Mouse (Mus musculus): ENCODE results near the gene Ube2n.
A peak's percentile ranks its signal among the peaks of the same experiment; 100 is the strongest.

The Ube2n gene

GRCm38 (mm10) chr10:95514656-95515292, at the start of gene Ube2n:
Gene Ube2n (plus strand): TSS chr10:95515145.
- peak; percentile 98 for DNase-seq

DNA sequence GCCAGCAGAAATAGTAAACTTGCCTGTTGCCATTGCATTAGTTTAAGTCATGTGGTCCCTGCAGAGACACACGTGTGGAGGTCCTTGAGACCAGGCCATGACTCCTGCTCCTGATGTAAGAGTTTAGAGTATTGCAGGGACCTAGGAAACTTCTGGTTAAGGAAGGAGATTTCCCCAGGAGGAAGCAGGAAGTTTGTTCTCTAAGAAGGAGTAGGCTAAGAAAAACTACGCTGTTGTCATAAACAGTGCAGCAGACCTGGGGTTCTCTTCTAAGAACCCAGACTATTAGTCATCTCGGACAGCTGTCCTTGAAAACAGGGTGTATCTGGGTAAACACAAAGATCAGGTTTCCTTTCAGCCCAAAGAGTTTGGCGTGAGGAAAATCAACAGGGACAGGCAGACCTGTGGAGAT, 49.5 kb upstream of the Ube2n start:
- no peak for DNase-seq

- no peak for DNase-seq
These were observed 46.1 kb upstream of the Ube2n start for GRCm38 (mm10) chr10:95468894-95469293.

DNA sequence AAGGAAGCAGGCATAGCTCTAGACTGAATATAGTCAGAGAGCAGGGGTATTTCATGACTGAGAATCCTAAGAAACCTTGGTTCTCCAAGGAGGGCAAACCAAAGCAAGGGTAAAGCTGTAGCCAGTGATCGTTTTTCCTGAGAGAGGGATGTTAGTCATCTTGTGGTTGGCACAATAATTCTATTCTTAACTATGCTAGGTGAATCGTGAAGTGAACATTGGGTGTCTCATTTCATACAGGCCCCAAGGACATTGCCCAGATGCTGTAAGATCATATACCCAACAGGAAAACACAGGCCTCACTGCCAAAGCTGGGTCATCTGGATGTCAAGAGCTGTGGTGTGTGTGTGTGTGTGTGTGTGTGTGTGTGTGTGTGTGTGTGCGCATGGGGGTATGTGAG, 43.8 kb upstream of the Ube2n start:
- no peak for DNase-seq

DNA sequence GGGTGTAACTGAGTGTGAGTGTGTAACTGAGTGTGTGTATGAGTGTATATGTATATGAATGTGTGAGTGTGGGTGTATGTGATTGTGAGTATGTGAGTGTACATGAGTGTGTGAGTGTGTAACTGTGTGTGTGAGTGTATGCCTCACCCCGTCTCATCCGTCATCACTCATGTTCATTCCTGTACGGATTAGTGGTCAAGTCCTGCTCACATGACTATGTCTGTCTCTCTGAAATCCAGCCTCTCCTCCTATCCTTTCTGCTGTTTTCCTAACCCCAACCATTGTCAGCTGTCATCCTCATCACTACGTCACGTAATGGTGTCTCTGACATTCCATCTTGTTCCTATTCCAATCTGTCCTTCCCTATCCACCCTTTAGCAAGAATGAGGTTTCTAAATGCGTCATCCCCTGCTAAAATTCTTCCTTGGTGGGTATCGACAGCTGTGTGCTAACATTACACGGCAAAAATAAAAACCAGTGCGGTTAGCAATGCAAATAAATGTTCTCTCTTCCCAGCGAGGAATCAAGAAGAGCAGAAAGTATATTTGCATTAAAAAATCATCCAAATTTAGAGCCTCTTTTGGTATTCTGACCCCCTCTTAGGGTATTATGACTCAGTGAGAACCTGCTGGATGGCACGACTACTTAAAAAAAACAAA, 42.9 kb upstream of the Ube2n start:
- no peak for DNase-seq

- peak; percentile 79 for DNase-seq
These were observed 39.0 kb upstream of the Ube2n start for GRCm38 (mm10) chr10:95475923-95476322.

DNA sequence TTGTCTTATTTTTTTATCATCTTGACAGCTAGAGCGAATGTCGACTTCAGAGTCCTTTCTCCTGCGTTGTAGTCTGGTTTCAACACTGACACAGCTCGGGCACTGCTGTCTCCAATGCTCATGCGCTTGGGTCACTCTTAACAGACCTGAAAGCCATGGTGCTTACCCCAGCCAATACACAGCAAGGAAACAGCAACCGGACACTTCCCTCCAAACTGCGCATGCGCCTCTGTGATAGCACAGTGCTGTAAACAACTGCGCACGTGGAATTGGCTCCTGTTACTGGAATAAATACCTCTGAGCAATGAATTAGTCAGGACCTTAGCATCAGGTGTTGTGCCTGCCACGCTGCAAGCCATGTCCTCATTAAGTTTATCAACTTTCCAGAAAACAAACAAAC, 37.4 kb upstream of the Ube2n start:
- DNase-seq = no peak

DNA sequence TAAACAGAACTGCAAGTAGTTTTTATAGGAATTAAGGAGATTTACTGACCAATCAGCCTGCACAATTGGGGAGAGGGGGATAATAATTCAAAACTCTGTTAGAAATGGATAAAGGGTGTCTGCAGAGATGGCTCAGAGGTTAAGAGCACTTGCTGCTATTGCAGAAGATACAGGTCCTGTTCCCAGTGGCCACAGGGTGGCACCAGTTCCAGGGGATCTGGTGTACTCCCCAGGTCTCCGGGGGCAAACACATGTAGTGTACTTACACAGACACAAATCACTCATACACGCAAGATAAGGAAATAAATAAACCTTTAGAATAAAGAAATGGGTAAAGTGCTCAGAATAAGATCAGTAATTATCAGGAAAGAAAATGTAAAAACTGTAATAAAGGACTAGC, 25.3 kb upstream of the Ube2n start:
- peak; percentile 54 for DNase-seq

DNA sequence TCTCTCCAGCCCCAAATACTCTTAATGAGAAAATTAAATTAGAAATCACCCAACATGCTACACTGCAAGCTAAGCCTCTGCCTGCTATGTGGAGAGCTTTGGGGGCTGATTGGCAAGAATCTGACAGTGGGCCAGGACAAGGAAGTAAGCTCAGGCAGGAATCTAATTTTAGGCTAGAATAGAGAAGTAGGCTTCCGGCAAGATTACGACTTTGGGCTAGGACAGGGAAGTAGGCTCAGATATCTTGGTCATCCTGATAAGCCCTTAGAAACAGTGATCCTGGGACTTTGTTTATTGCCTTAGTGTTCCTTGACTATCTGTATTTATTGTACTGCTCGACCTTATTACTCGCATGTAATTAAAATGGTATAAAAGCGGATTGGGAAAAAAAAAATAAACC, 20.7 kb upstream of the Ube2n start:
- no peak for DNase-seq

DNA sequence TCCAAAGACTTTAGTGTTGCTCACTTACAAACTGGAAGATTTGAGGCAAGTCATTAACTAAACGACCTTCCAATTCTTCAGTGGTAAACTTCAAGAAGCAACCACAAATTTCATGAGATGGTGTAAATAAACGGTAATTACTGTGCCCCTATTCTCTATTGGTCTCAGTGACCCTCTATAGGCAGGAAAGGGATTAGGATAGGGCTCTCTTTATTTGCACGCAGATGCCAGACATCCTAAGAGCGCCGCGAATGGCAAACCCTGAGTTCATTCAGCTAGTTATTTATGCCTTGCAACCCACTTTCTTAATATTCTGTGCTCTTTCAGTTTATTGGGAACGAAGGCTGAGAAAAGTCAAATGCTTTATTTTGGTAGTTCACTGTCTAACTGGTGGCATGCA, 13.9 kb upstream of the Ube2n start:
- no peak for DNase-seq

- peak; percentile 93 for DNase-seq
These were observed 13.4 kb upstream of the Ube2n start, which contains the start of gene Mrpl42 for GRCm38 (mm10) chr10:95501463-95502081. Gene Mrpl42 (minus strand): TSS chr10:95501940.

- no peak for DNase-seq
These were observed 11.3 kb upstream of the Ube2n start for GRCm38 (mm10) chr10:95503443-95504235.

DNA sequence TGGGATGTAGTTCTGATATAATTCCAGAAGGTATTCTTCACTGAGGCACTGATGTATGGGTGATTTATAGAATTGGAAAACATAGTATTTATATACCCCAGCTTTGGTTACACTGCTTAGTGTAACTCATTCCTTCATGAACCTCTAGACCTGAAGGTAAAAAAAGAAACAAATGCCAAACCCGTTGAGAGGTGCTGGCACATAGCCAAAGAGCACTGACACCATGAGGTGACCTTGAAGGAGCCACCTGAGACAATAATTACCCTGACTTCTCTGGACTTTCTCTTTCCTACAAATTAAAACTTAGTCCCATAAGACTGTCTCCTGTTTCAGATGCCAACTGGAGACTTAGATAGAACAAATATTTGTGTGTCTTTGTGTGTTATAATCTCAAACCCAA, 10.6 kb upstream of the Ube2n start:
- peak; percentile 62 for DNase-seq

GRCm38 (mm10) chr10:95508126-95508525, 6.8 kb upstream of the Ube2n start:
- DNase-seq = no peak

DNA sequence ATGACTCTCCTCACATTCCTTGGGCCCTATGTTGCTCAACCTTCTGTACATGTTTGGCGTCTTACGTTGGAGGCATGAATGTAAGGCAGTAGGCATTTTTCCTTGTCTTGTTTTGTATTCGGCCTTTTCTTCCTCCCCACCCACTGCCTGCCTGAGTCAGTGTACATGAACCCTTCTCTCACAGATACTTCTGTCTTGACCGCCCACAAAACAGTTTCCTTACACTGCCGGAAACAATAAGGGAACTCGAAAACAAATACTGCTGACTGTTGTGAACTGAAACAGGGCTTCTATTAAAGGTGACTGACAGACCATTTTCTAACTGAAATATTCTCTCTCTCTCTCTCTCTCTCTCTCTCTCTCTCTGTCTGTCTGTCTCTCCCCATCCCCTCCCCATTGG, 6.2 kb upstream of the Ube2n start:
- DNase-seq = no peak

- no peak for DNase-seq
These were observed 5.7 kb upstream of the Ube2n start for GRCm38 (mm10) chr10:95509263-95509662.

DNA sequence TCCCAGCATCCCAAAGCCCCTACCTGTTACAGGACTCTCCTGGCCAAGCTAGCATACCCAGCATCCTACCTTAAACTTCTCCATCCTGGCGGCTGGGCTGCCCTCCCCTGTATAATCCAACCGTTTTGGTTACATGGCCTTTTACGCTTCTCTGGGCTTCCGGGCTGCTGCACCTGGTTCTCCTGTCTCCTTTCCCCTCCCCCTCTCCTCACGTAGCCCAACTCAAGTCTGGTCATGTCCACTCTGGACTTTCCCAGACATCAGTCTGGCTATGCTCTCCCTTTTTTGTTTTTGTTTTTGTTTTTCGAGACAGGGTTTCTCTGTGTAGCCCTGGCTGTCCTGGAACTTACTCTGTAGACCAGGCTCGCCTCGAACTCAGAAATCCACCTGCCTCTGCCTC, 2.3 kb upstream of the Ube2n start:
- DNase-seq = no peak

DNA sequence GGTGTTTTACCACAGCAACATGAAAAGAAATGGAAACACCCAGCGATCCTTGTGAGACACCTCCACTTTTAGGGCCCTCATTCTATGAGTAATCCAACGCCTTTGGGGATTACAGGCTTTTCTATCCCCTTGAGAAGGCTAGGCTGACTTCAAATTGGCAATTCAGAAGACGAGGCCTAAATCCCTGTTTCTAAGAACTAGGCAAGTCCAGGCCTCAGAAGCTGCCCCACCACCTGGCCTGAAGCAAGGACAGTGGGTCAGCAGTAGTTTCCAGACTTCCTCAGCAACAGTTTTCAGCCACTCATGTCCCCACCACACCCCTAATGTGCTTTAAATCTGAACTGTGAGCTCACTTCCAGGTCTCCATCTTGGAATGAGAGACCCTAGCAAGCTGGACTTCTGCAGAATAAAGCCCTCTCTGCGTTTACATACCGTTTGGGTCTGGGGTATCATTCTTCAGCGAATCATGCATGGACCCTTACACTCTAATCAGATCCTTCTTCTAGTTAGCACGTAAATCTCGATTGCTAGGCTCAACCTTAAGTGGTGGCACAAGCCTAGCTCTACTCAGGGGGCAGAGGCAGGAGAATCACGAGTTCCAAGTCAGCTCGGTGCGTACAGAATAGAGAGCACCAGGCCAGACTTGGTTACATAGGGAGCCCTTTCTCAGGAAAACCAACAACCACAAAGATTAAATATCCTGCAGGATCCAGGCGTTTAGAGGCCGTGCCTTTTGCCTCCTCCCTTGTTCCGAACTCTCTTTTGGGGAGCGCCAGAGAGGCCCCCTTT, 983 bp upstream of the Ube2n start:
- peak; percentile 29 for DNase-seq

- DNase-seq = peak; percentile 47
These were observed 467 bp downstream of the Ube2n start for GRCm38 (mm10) chr10:95515293-95515931.

DNA sequence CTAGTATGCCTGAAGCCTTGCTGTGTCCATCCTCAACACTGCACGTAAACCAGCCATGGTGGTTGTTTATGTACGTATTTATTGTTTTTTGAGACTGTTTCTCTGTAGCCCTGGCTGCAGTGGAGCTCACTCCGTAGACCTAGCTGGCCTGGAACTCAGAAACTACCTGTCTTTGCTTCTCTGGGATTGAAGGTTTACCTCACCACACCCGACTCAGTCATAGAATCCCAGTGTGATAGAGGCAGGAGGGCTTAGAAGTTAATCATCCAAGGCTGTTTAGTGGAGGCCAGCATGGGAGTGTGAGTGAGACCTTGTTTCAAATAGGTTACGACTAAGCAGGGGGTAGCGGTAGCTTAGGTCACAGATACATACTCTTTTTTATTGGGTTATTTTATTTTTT, 2.7 kb downstream of the Ube2n start:
- DNase-seq = no peak

DNA sequence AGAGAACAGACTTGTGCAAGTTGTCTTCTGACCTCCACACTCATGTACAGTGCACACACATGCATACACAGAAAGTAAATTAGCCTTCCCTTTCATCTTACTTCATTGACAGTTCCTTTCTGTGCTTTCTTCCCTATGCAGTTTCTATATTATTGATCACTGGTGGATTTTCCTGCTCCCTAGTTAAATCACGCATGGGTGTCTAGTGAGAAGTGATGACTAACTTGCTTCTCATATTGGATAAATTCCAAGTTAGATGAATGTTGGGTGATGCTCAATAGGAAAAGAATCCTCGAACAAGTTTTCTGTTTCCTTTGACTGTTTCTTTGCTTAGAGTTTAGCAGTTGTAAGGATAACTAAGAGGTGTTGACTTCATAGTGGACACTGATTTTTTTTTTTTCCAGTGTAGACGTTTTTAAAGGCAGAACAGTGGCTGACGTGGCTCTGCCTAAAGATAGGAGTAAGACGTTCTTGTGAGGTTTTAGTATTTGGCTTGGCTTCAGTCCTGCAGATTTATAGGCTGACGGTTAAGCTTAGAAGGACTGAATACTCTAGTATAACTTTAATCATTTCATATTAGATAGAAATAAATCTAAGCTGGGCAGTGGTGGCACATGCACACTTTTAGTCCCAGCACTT, 10.2 kb downstream of the Ube2n start:
- no peak for DNase-seq

- DNase-seq = no peak
These were observed 10.9 kb downstream of the Ube2n start for GRCm38 (mm10) chr10:95525871-95526270.

Measured in kidney, adult 9 months (tissue).